Mouse (Mus musculus) inflammation-experienced regulatory T-cells (primary cell): ENCODE measurements around the gene Mex3a. TPM values are rescaled to one million over a fixed set of nuclear protein-coding genes. Genes with fewer than 3 reads are reported as not detected.

Experiments used
- polyA plus RNA-seq, 2 experiments: library from polyadenylated mRNA; unstranded; fragments of 100-300 nt; shearing (Covaris generic); gene quantifications; one replicate each; pipeline ENCODE4 v1.2.1; 2017

Gene Mex3a
- under 1 TPM; 0.24 to 0.40 TPM for polyA plus RNA-seq

GRCm38 (mm10) chr3:88532299-88532674, at the start of gene Mex3a:
Gene Mex3a, plus strand, starts transcription at chr3:88532395.

DNA sequence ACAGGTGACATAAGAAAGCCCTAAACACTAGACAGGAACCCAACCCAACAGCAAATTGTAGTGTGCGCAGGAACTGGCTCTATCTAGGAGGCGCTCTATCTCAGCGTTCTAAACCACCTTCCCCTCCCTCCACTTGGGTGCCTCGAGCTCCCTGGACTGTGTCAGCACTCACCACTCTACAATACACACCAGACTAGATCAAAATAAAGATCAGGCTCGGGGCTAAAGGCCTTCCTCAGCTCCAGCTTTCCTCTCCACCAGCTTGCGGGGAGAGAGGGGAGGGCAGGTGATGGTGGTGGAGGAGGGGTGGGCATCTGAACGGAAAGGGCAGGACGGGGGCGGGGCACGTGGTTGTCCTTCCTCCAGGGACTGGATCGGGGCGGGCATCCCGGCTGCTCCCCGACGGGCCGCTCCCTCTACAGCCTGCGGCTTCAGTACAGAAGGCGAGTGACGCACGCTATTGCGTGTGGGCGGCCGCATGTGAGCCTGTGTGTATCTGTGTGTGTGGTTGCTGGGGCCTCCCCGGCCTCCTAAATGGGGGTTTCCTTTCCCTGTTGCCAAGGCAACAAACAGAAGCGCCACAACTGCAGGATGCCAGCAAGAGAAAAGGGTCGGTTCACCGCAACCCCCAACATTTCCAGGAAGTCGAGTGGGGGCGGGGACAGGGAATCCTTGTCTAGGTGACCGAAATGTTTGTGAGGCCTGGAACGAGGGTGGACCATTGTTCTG, 22.3 kb upstream of the Mex3a start, which contains the start of gene Lmna:
Gene Lmna, minus strand, starts transcription at position 265 of the 729 bp plus-strand sequence.

GRCm38 (mm10) chr3:88548180-88548917, 16.2 kb downstream of the Mex3a start, which contains the start of gene Rab25:
Gene Rab25, minus strand, starts transcription at chr3:88548300.

DNA sequence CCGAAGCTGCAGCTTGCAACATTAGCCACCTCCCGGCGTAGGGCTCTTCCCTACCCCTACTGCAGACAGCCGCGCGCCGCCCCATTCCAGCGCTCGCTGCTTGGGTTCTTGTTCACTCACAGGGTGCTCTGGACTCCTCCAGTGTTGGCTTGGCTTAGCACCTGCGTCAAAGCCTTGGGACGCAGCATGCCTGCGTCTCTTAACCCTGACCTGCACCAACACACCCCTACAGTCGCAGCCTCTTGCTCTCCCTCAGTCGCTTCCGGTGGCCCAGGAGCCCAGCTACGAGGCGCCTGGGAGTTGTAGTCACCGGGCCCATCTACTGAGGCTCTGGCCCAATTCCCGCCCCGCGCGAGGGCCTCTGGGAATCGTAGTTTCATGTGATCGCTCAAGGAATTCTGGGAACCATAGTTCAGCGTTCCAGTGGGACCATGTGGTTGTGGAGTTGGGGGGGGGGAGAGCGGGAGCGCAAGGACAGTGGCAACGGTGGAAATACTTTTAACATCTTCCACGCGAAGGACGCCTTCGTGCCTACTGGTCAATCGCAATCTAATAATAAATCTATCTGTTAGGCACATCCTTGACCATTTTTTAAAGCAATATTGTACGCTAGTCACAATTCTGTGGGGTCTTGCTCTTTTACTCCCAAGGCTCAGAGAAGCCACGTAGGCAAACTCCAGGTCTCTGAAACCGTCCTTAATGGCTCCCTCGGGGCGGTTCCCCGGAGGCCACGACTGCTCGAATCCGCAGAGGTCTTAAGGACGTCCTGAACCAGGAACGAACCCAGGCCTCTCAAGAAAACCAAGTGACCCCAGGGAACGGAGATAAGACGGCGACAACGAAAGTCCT, 20.7 kb downstream of the Mex3a start, which contains the start of gene Lamtor2:
Gene Lamtor2, minus strand, starts transcription at position 399 of the 849 bp plus-strand sequence.

DNA sequence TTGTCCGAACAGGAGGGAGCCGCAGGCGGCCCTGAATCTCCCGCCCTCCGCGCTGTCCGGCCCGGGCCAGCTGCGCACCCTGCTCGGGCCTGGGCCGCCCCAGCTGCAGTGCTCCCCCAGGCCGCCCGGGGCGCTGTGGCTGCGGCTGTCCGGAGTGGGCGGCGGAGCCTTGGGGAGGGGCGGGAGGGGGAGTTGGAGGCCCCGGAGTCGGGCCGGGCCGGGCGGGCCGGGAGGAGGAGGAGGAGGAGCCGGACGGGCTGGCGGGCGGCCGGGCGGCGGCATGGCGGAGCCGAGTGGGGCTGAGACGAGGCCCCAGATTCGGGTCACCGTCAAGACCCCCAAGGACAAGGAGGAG, 21.3 kb downstream of the Mex3a start, which contains the start of gene Ubqln4:
Gene Ubqln4, plus strand, starts transcription at position 234 of the 355 bp plus-strand sequence.

DNA sequence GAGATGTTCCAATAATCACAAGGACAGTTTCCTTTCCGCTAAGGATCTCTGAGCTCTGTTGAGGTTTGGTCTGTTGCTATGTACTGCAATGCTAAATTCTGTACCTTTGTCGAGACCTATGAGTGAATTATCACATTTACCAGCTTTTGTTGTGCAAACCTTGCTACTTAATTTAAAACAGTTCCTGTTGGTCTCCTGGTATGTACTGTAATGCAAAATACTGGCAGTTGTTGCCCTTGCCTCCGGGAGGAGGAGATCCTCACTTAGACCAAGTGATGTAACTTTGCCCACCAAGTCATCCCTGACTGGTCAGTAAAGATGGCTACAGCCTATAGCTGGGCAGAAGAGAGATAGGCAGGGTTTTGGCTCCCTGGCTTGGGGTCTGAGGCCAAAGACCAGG, 43.3 kb downstream of the Mex3a start, which contains the start of gene Ssr2:
Gene Ssr2, plus strand, starts transcription at position 337 of the 400 bp plus-strand sequence.

Other genes with a start within 250 kb of the Mex3a start
- under 1 TPM in 1 of 2 experiments, not detected in 1; 0.31 TPM for gene Gm38392, start 245.2 kb upstream of the Mex3a start, polyA plus RNA-seq
- 10 to 100 TPM in 1 of 2 experiments, 1 to 10 TPM in 1; 8.3 to 15.6 TPM for gene Tsacc, start 235.4 kb upstream of the Mex3a start, polyA plus RNA-seq
- 100 to 1,000 TPM; 327 to 346 TPM for gene Cct3, start 235.3 kb upstream of the Mex3a start, polyA plus RNA-seq
- 100 to 1,000 TPM; 342 to 357 TPM for gene Glmp, start 207.4 kb upstream of the Mex3a start, polyA plus RNA-seq
- gene Tmem79, start 196.2 kb upstream of the Mex3a start, polyA plus RNA-seq = 1 to 10 TPM in 1 of 2 experiments, under 1 TPM in 1; 0.96 to 2.8 TPM
- gene Smg5, start 196.1 kb upstream of the Mex3a start, polyA plus RNA-seq = 10 to 100 TPM; 38.2 to 49.1 TPM
- 1 to 10 TPM; 1.1 to 3.0 TPM for gene Paqr6, start 167.8 kb upstream of the Mex3a start, polyA plus RNA-seq
- 10 to 100 TPM in 1 of 2 experiments, not detected in 1; 82.5 TPM for gene Bglap3, start 159.7 kb upstream of the Mex3a start, polyA plus RNA-seq
- 1 to 10 TPM in 1 of 2 experiments, not detected in 1; 4.1 TPM for gene Bglap2, start 153.7 kb upstream of the Mex3a start, polyA plus RNA-seq
- 1 to 10 TPM in 1 of 2 experiments, not detected in 1; 2.4 TPM for gene Bglap, start 147.9 kb upstream of the Mex3a start, polyA plus RNA-seq
- 10 to 100 TPM; 36.0 to 42.7 TPM for gene Pmf1, start 122.1 kb upstream of the Mex3a start, polyA plus RNA-seq
- gene Slc25a44, start 107.3 kb upstream of the Mex3a start, polyA plus RNA-seq = 10 to 100 TPM; 18.5 to 25.3 TPM
- gene Sema4a, start 71.2 kb upstream of the Mex3a start, polyA plus RNA-seq = 100 to 1,000 TPM in 1 of 2 experiments, 10 to 100 TPM in 1; 36.5 to 227 TPM
- gene Lmna, start 22.4 kb upstream of the Mex3a start, polyA plus RNA-seq = 10 to 100 TPM; 19.0 to 26.0 TPM
- gene Rab25, start 15.9 kb downstream of the Mex3a start, polyA plus RNA-seq = 1 to 10 TPM in 1 of 2 experiments, under 1 TPM in 1; 0.77 to 1.7 TPM
- gene Lamtor2, start 20.7 kb downstream of the Mex3a start, polyA plus RNA-seq = 100 to 1,000 TPM; 166 to 168 TPM
- 10 to 100 TPM; 48.2 to 54.1 TPM for gene Ubqln4, start 21.4 kb downstream of the Mex3a start, polyA plus RNA-seq
- 100 to 1,000 TPM in 1 of 2 experiments, 10 to 100 TPM in 1; 99.3 to 122 TPM for gene Ssr2, start 43.5 kb downstream of the Mex3a start, polyA plus RNA-seq
- 100 to 1,000 TPM; 120 to 137 TPM for gene Arhgef2, start 73.6 kb downstream of the Mex3a start, polyA plus RNA-seq
- not detected for gene Rxfp4, start 120.7 kb downstream of the Mex3a start, polyA plus RNA-seq
- 100 to 1,000 TPM in 1 of 2 experiments, 10 to 100 TPM in 1; 93.7 to 133 TPM for gene Khdc4, start 153.4 kb downstream of the Mex3a start, polyA plus RNA-seq
- 10 to 100 TPM; 52.5 to 58.6 TPM for gene Rit1, start 184.4 kb downstream of the Mex3a start, polyA plus RNA-seq
- gene Syt11, start 242.8 kb downstream of the Mex3a start, polyA plus RNA-seq = 100 to 1,000 TPM in 1 of 2 experiments, 10 to 100 TPM in 1; 64.9 to 104 TPM